Mouse (Mus musculus) embryonic fibroblast, embryonic 13.5 days (primary cell): ENCODE data around the gene Slc28a1.

Experiments
- CTCF ChIP-seq: IDR thresholded peaks from 2 replicates; pipeline ENCODE4 v1.5.1; 2011; ENCODE audit warnings: mild to moderate bottlenecking, control low read depth, low read length, moderate library complexity, borderline replicate concordance; ENCODE audit not compliant: insufficient read depth
- POLR2A ChIP-seq: IDR thresholded peaks from 2 replicates; pipeline ENCODE4 v1.6.1; 2011; ENCODE audit warnings: low read depth, mild to moderate bottlenecking, control low read depth, low read length, moderate library complexity

DNA sequence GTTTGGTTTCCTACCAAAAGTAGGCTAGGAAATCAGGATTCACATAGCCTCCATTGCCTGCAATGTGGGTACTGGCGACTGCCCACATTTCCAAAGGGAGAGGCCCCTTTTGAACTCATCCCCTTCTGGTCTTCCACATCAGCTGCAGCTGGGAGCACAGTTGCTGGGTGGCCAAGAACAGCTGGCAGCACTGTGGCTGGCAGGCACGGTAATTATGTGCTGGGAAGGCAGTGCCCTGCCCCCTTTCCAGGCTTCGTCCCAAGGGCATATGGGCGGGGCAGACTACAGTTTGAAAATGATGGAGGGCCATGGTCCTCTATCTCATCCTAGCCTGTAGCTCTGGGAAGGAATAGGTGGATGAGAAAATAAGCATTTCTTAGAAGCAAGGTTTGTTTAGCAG is 83.9 kb downstream of the Slc28a1 start:
- TF ChIP-seq CTCF (no peak), POLR2A (no peak)
